Mouse (Mus musculus): Measurements from ENCODE around the gene Rbm5. TPM values are rescaled to one million over a fixed set of nuclear protein-coding genes. Genes with fewer than 3 reads are reported as not detected.

The Rbm5 gene
- polyA plus RNA-seq, 1 experiment from 2014 or later: 212 TPM

DNA sequence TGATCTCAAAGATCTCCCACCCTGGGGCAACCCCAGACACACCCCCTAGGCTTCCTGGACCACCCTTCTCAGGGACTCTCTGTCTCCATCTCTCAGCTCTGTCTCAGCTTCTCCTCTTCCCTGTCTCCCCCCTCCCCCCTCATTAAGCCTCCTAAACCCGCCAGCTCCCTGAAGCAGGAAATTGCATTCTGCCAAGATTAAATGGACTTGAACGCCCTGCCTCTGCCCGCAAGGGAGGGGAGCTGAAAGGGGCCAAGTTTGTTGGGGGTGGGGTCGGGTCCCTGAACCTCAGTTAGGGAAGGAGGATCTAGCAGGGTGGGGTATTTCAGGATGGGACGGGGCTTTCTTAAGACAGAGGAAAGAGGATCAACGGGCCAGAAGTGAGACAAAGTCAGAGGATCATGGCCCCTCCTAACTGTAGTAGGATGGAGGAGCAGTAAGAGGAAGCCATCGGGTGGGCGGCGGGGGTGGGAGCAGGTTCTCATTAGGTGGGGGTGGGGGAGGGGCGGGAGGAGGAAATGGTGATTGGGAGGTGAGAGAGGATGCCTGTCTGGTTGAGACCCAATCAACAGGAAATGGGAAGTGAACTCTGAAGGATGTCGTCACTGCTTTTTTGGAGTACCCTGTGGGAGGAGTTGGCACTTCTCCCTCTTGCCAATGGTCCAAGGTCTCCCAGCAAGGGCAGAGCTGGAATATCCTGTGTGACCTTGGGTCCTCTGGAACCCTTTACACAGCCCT is 46.8 kb downstream of the Rbm5 start:
- ATAC-seq (ENCODE audit: low read depth): peak; percentile 74

DNA sequence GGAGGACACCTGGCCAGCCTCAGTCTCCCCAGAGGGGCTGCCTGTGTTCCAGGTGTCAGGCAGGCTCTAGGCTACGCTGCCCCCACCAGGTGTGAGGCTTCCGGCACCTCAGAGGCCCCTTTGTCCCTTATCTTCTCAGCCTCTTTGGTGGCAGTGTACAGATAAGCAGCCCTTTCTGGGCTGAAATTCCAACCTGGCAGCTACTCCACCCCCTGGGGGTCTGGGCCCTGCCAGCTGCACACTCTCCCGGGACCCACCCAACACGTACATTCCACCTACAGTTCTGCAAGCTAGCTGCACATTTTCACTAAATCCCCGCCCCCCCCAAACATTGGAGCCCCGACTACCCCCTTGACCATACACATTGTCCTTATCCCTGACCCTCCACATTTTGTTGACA is 47.5 kb downstream of the Rbm5 start:
- Histone ChIP-seq H3K36me3 (ENCODE audit: control insufficient read depth, insufficient read depth, low read length) (no peaks in the 10 kb centered on the region), H3K9ac (ENCODE audit: low read length) (peak overlapping the region; percentile 52), H3K4me3 (ENCODE audit: low read length) (no peak overlapping the region), H3K4me1 (replicated peaks; ENCODE audit: control insufficient read depth, insufficient read depth, low read length) (peaks cover 29% of the 10 kb centered on the region), H3K27me3 (ENCODE audit: control insufficient read depth, insufficient read depth, low read depth, low read length) (no peaks in the 10 kb centered on the region), H3K4me2 (ENCODE audit: low read depth, low read length) (peak overlapping the region; percentile 51), H3K9me3 (ENCODE audit: control insufficient read depth, low read length) (no peaks in the 10 kb centered on the region), H3K27ac (ENCODE audit: low read length) (peak overlapping the region; percentile 75)
- 30% methylated on average over 6 of the region's 6 CpGs for WGBS
- ATAC-seq (ENCODE audit: low read depth): peak; percentile 72

More for the DNA sequence above, 46.8 kb downstream of the Rbm5 start:
- 1% methylated on average over 11 of the region's 11 CpGs for WGBS
- peak overlapping the region; percentile 75 for H3K27ac ChIP-seq (ENCODE audit: low read length)
- no peaks in the 10 kb centered on the region for H3K9me3 ChIP-seq (ENCODE audit: control insufficient read depth, low read length)
- no peak overlapping the region for H3K4me3 ChIP-seq (ENCODE audit: low read length)
- H3K9ac ChIP-seq (ENCODE audit: low read length): peak overlapping the region; percentile 52
- H3K4me1 ChIP-seq (replicated peaks; ENCODE audit: control insufficient read depth, insufficient read depth, low read length): peaks cover 29% of the 10 kb centered on the region
- peak overlapping the region; percentile 51 for H3K4me2 ChIP-seq (ENCODE audit: low read depth, low read length)
- no peaks in the 10 kb centered on the region for H3K36me3 ChIP-seq (ENCODE audit: control insufficient read depth, insufficient read depth, low read length)
- no peaks in the 10 kb centered on the region for H3K27me3 ChIP-seq (ENCODE audit: control insufficient read depth, insufficient read depth, low read depth, low read length)

DNA sequence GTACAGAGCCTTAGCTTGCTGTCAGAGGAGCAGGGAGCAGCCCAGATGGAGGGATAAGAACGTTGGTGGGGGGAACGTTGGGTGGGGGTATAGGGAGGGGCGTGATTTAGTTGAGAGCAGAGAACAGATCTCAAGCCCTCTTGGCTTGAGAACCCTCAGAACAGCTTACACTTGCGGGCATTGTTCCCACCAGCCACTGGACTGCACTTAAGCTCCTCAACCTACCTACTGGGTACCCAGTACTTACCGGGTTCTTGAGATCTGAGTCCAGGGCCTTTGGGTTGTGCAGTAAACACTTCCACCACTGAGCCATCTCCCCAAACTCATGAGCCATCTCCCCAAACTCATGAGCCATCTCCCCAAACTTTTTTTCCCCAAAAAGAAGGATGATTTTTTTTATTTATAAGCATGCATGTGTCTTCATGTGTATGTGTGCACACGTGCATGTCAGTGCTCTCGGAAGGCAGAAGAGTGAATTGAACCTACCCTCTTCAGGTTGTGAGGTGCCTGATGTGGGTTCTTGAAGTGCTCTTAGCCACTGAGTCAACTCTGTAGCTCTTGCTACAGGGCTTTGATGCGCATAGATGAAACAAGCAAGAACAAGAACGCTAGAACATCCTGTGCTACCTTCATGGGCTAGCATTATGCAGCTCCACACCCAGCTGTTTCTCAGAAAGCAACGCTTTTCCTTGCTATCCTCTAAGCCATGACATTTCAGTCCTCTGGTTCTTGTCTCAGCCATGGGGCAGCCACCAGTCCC is 51.8 kb downstream of the Rbm5 start:
- Histone ChIP-seq H3K27ac (ENCODE audit: low read length) (peak overlapping the region; percentile 57), H3K4me3 (ENCODE audit: low read length) (no peak overlapping the region), H3K36me3 (ENCODE audit: control insufficient read depth, insufficient read depth, low read length) (no peaks in the 10 kb centered on the region), H3K9me3 (ENCODE audit: control insufficient read depth, low read length) (no peaks in the 10 kb centered on the region), H3K27me3 (ENCODE audit: control insufficient read depth, insufficient read depth, low read depth, low read length) (no peaks in the 10 kb centered on the region), H3K9ac (ENCODE audit: low read length) (no peak overlapping the region), H3K4me2 (ENCODE audit: low read depth, low read length) (no peak overlapping the region), H3K4me1 (replicated peaks; ENCODE audit: control insufficient read depth, insufficient read depth, low read length) (peaks cover 39% of the 10 kb centered on the region)
- 54% methylated on average over 10 of the region's 10 CpGs for WGBS
- ATAC-seq (ENCODE audit: low read depth): peak; percentile 61

DNA sequence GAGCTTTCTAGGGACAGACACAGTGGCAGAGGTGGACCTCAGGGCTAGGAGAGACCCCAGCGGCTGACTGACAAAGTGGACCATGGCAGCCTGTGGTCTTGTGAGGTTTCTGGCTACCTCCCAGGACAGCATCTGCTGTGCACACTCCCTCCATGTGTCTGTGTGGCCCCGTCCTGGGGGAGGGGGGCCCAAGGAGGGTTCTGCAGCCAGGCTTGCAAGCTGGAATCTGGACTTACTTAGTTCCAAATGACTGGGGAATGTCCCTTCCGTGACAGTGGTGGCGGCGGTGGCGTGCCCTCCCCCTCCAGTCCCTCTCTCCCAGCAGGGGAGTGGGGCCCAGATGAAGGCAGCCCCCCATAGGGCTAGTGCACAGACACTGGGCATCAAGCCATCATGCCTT is 53.8 kb downstream of the Rbm5 start:
- H3K9ac ChIP-seq (ENCODE audit: low read length): 0 out of 2 replicates have a peak overlapping the region, but pooled peaks have one; percentile 1

DNA sequence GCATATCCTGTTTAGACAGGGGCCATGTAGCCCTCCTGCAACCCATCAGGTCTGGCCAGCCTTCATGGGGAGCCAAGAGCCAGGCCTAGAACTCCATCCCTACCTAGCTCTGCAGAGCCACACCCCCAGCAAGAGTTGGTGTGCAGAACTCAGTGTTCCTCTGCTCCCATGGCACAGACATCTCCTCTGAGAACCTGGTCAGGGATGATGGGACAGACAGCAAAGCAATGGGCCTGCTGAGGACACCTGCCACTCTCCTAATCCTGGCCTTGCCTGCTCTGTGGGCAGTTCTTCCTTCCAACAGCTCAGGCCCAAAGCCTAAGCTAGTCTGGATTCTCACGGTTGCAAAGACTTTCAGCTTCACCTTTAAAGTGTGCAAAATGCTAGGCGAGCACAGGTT is 55.2 kb downstream of the Rbm5 start:
- no peak overlapping the region for H3K4me2 ChIP-seq (ENCODE audit: low read depth, low read length)
- ATAC-seq (ENCODE audit: low read depth): no peak
- H3K9me3 ChIP-seq (ENCODE audit: control insufficient read depth, low read length): no peaks in the 10 kb centered on the region
- peaks cover 27% of the 10 kb centered on the region for H3K4me1 ChIP-seq (replicated peaks; ENCODE audit: control insufficient read depth, insufficient read depth, low read length)
- no peak overlapping the region for H3K9ac ChIP-seq (ENCODE audit: low read length)
- H3K27ac ChIP-seq (ENCODE audit: low read length): no peak overlapping the region
- H3K36me3 ChIP-seq (ENCODE audit: control insufficient read depth, insufficient read depth, low read length): no peaks in the 10 kb centered on the region
- no peaks in the 10 kb centered on the region; the same call in 1 of the 2 replicates for H3K27me3 ChIP-seq (ENCODE audit: control insufficient read depth, insufficient read depth, low read depth, low read length)
- 83% methylated on average over 2 of the region's 2 CpGs for WGBS
- no peak overlapping the region for H3K4me3 ChIP-seq (ENCODE audit: low read length)

More for the DNA sequence above, 53.8 kb downstream of the Rbm5 start:
- H3K4me3 ChIP-seq (ENCODE audit: low read length): no peak overlapping the region
- no peak overlapping the region for H3K27ac ChIP-seq (ENCODE audit: low read length)
- H3K9me3 ChIP-seq (ENCODE audit: control insufficient read depth, low read length): no peaks in the 10 kb centered on the region
- no peak overlapping the region for H3K4me2 ChIP-seq (ENCODE audit: low read depth, low read length)
- H3K27me3 ChIP-seq (ENCODE audit: control insufficient read depth, insufficient read depth, low read depth, low read length): no peaks in the 10 kb centered on the region
- peaks cover 30% of the 10 kb centered on the region for H3K4me1 ChIP-seq (replicated peaks; ENCODE audit: control insufficient read depth, insufficient read depth, low read length)
- peak; percentile 26; the same call in 1 of the 2 replicates for ATAC-seq (ENCODE audit: low read depth)
- no peaks in the 10 kb centered on the region for H3K36me3 ChIP-seq (ENCODE audit: control insufficient read depth, insufficient read depth, low read length)
- WGBS: 33% methylated on average over 6 of the region's 6 CpGs

DNA sequence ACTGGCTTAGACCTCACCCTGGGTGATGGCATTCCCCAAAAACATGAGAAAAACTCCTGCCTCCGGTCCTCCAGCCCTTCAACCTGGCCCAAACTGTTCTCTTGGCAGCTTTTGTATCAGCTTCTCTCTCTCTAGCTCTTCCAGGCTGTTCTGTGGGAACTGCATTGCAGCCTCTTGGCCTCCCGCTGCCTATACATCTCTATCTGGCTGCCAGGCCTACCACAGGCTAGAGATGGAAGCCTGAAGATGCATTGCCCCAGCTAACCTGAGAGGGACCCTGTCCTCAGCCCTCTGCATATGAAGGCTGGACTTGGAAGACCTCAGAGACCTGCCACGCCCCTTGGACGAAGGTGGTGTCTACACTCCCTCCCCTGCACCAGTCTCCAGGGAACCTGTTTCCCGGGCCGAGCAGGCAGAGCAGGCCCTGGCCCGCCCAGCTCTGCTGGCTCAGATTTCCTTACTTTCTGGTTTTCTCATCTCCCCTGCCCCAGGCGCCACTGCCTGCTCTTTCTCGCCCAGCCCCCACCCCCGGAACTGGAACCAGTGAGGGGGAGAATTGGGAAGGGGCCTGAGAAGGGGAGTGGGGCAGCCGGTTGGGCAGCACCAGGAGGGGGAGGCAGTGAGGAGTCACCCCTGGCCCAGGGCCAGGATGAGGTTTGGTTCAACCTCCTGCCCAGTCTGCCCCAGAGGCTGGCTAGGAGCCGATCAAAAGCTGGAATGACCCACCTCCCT is 56.4 kb downstream of the Rbm5 start:
- Histone ChIP-seq H3K9me3 (ENCODE audit: control insufficient read depth, low read length) (no peaks in the 10 kb centered on the region), H3K9ac (ENCODE audit: low read length) (0 out of 2 replicates have a peak overlapping the region, but pooled peaks have one; percentile 33), H3K4me3 (ENCODE audit: low read length) (no peak overlapping the region), H3K27ac (ENCODE audit: low read length) (peak overlapping the region; percentile 77), H3K27me3 (ENCODE audit: control insufficient read depth, insufficient read depth, low read depth, low read length) (no peaks in the 10 kb centered on the region; the same call in 1 of the 2 replicates), H3K4me2 (ENCODE audit: low read depth, low read length) (peak overlapping the region; percentile 26), H3K4me1 (replicated peaks; ENCODE audit: control insufficient read depth, insufficient read depth, low read length) (peaks cover 34% of the 10 kb centered on the region), H3K36me3 (ENCODE audit: control insufficient read depth, insufficient read depth, low read length) (no peaks in the 10 kb centered on the region)
- peak; percentile 27 for ATAC-seq (ENCODE audit: low read depth)
- 15% methylated on average over 12 of the region's 12 CpGs for WGBS

DNA sequence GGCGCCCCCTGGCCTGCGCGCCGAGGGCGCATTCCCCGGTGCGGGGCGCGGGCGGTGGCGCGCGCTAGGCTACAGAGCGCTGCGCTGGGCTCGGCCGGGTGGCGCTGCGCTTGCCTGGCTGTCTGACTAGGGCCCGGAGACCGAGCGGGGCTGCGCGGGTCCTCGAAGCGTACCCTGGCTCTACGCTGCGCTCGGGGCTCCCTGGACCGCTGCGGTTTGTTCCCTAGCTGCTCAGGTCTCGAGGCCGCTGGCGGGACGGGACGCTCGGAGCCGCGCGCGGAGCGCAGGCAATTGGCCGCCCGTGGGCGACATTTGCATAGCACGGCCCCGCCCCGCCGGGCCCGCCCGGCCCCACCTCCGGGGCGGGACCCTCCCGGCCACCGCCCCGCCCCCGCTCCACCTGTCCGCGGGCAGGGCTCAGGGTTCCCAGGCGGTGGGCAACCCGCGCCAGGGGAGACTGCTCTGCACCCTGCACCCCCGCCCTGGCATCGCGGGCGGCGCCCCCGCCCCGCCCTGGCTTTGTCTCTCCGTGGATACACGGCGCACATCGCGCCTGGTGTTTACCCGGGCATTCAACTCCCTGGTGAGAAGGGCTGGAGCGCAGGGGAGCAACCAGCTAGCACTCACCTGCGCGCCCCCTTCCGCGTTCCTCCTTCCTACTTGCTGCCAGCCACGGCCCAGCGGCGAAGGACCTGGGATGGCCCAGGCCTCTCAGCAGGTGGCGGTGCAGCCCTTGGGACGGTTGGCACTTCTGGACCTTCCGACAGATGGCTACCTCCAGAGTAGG is 60.9 kb downstream of the Rbm5 start, which contains the start of gene Sema3f:
Sema3f (minus strand) TSS at position 779 of the 787 bp plus-strand sequence.
- H3K27me3 ChIP-seq (ENCODE audit: control insufficient read depth, insufficient read depth, low read depth, low read length): no peaks in the 10 kb centered on the region; the same call in 1 of the 2 replicates

DNA sequence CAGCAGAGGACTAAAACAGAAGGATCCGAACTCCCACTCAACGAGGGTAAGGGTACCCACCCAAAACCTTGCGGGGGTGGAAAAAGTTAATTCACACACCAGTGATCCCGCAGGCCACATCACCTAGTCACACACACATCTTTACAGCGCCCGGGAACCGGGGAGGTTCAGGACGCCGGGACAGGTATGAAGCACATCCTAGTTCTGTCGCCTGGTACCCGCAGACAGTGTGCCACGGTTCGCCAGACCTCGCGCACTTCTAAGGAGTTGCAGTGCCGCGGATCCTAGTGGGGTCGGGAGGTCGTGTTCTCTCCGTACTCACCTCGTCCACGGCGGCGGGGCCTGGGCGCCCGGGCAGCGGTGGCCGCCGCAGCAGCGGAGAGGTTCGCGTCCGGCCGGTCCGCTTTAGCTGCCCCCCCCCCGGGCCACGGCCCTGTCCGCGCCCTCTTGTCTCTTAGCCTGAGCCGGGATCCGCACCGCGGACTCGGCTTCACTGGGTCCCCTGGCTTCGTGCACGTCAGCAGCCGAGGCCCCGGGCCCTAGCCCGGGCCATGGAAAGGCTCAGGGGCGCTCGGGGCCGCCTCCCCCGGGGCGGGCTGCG is 61.6 kb downstream of the Rbm5 start:
- no peaks in the 10 kb centered on the region for H3K36me3 ChIP-seq (ENCODE audit: control insufficient read depth, insufficient read depth, low read length)
- H3K4me3 ChIP-seq (ENCODE audit: low read length): peak overlapping the region; percentile 69
- H3K27me3 ChIP-seq (ENCODE audit: control insufficient read depth, insufficient read depth, low read depth, low read length): no peaks in the 10 kb centered on the region; the same call in 1 of the 2 replicates
- H3K9ac ChIP-seq (ENCODE audit: low read length): peak overlapping the region; percentile 87
- whole genome bisulfite sequencing: under 1% methylated on average over 50 of the region's 55 CpGs
- ATAC-seq (ENCODE audit: low read depth): peak; percentile 3
- peak overlapping the region; percentile 93 for H3K4me2 ChIP-seq (ENCODE audit: low read depth, low read length)
- H3K4me1 ChIP-seq (replicated peaks; ENCODE audit: control insufficient read depth, insufficient read depth, low read length): peaks cover 54% of the 10 kb centered on the region
- no peaks in the 10 kb centered on the region for H3K9me3 ChIP-seq (ENCODE audit: control insufficient read depth, low read length)
- H3K27ac ChIP-seq (ENCODE audit: low read length): peak overlapping the region; percentile 91

More for the DNA sequence above, 60.9 kb downstream of the Rbm5 start, which contains the start of gene Sema3f:
- Histone ChIP-seq H3K36me3 (ENCODE audit: control insufficient read depth, insufficient read depth, low read length) (no peaks in the 10 kb centered on the region), H3K27ac (ENCODE audit: low read length) (peak within 1 kb of the TSS; percentile 91), H3K9ac (ENCODE audit: low read length) (peak within 1 kb of the TSS; percentile 87), H3K4me1 (replicated peaks; ENCODE audit: control insufficient read depth, insufficient read depth, low read length) (peaks cover 55% of the 10 kb centered on the region), H3K9me3 (ENCODE audit: control insufficient read depth, low read length) (no peaks in the 10 kb centered on the region), H3K4me3 (ENCODE audit: low read length) (peak within 1 kb of the TSS; percentile 69), H3K4me2 (ENCODE audit: low read depth, low read length) (peak within 1 kb of the TSS; percentile 93)
- 2% methylated on average over 60 of the region's 86 CpGs for WGBS
- peak; percentile 83 for ATAC-seq (ENCODE audit: low read depth)
